Mouse (Mus musculus) heart, adult 9 months (tissue): ENCODE data around the gene Pms2.

Experiments used
- DNase-seq, 2 experiments: peaks; one replicate each; pipeline ENCODE4 v3.0.0; 2022; ENCODE audit warnings: low spot score in 2 of 2

Gene Pms2

GRCm38 (mm10) chr5:143909417-143910400 is at the start of gene Pms2, which contains the start of gene Aimp2:
Gene Pms2, plus strand, starts transcription at chr5:143909964.
Gene Aimp2, minus strand, starts transcription at chr5:143909847.
- DNase-seq, result peak; percentile 98

GRCm38 (mm10) chr5:143871547-143872169 is 38.1 kb upstream of the Pms2 start:
- DNase-seq, result no peak

GRCm38 (mm10) chr5:143874571-143874970 is 35.2 kb upstream of the Pms2 start:
- DNase-seq, result no peak

- no peak for DNase-seq
These were observed 24.5 kb upstream of the Pms2 start for GRCm38 (mm10) chr5:143885274-143885673.

GRCm38 (mm10) chr5:143890741-143891140 is 19.0 kb upstream of the Pms2 start:
- DNase-seq, result no peak

- no peak for DNase-seq
These were observed 17.4 kb upstream of the Pms2 start for GRCm38 (mm10) chr5:143892255-143892886.

- DNase-seq, result no peak
These were observed 16.4 kb upstream of the Pms2 start for GRCm38 (mm10) chr5:143893396-143893795.

GRCm38 (mm10) chr5:143897635-143898330 is 12.0 kb upstream of the Pms2 start, which contains the start of gene Ankrd61:
Gene Ankrd61, minus strand, starts transcription at chr5:143897685.
- no peak for DNase-seq

GRCm38 (mm10) chr5:143902111-143902510 is 7.7 kb upstream of the Pms2 start:
- DNase-seq, result peak; percentile 47 to 52

GRCm38 (mm10) chr5:143903813-143904212 is 6.0 kb upstream of the Pms2 start:
- no peak for DNase-seq

- no peak for DNase-seq
These were observed 3.3 kb upstream of the Pms2 start for GRCm38 (mm10) chr5:143906429-143906828.

GRCm38 (mm10) chr5:143908926-143909325 is 838 bp upstream of the Pms2 start:
- DNase-seq, result no peak

- no peak for DNase-seq
These were observed 6.5 kb downstream of the Pms2 start for GRCm38 (mm10) chr5:143916221-143916620.

- peak in 1 of 2 experiments; percentile 37 for DNase-seq
These were observed 7.7 kb downstream of the Pms2 start for GRCm38 (mm10) chr5:143917418-143917817.

- DNase-seq, result no peak
These were observed 8.4 kb downstream of the Pms2 start for GRCm38 (mm10) chr5:143918120-143918519.

- no peak for DNase-seq
These were observed 15.2 kb downstream of the Pms2 start for GRCm38 (mm10) chr5:143924781-143925452.

GRCm38 (mm10) chr5:143927875-143928274 is 18.1 kb downstream of the Pms2 start, which contains the start of gene Gm42421:
Gene Gm42421, plus strand, starts transcription at chr5:143928175.
- DNase-seq, result no peak

GRCm38 (mm10) chr5:143929291-143929690 is 19.5 kb downstream of the Pms2 start:
- no peak for DNase-seq

- no peak for DNase-seq
These were observed 20.9 kb downstream of the Pms2 start for GRCm38 (mm10) chr5:143930656-143931055.

GRCm38 (mm10) chr5:143931863-143932580 is 22.3 kb downstream of the Pms2 start:
- no peak for DNase-seq
